Mouse (Mus musculus) left cerebral cortex, postnatal 4 days (tissue): ENCODE measurements around the gene Gcc2. TPM values are rescaled to one million over a fixed set of nuclear protein-coding genes. Genes with fewer than 3 reads are reported as not detected.
A peak's percentile ranks its signal among the peaks of the same experiment; 100 is the strongest.
"Not testable (repeated sequence)": the region's sequence is repeated elsewhere in the genome, so short reads cannot be mapped to it uniquely, and the experiment has no call there.

Source experiments
- DNase-seq: peaks from one replicate; pipeline ENCODE4 v3.0.0-alpha.2; 2022
- intact Hi-C: fragments of 180-260 bp; cut with DNase I; formaldehyde crosslinking; loops from one replicate; pipeline ENCODE4 v1.15.1; 2025
- total RNA-seq, 2 experiments: library from RNA; stranded (reverse); gene quantifications; 2 replicates each; pipeline ENCODE4 v1.2.3; 2021

The Gcc2 gene
- total RNA-seq = 10 to 100 TPM; 64.9 to 65.6 TPM

DNA sequence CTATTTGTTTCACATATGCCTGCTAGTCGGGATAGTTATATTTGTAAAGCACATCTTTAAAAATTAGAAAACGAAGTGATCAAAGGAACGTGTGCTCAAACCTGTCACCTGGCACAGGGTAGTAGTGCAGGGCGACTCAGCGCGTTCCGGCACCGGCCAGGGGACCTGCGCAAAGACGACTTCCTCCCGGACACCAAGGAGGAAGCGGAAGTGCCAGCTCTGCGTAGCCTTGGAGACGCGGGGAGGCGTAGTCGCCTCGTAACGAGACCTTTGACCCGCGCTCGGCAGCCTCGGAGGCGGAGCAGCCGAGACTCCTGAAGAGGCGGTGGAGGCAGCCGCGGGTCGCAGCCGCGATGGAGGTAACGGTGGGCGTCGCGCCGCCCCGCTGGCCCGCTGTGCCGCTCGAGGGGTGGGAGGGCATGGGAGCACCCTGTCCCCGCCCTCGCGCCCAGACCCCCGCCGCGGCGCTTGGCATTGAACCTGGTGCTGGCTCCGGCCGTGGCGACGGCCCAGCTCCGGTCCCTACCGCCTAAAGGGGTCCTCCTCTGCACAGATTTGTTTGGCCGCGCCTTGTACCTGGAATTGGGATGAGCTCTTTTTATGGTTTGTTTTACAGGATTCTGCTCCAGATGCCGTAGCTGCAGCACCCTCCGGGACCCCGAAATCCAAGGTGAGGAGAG is at the start of gene Gcc2:
Gcc2 (plus strand) TSS at position 285 of the 680 bp plus-strand sequence.
- intact Hi-C loops = no loop called here
- peak; percentile 94 for DNase-seq

DNA sequence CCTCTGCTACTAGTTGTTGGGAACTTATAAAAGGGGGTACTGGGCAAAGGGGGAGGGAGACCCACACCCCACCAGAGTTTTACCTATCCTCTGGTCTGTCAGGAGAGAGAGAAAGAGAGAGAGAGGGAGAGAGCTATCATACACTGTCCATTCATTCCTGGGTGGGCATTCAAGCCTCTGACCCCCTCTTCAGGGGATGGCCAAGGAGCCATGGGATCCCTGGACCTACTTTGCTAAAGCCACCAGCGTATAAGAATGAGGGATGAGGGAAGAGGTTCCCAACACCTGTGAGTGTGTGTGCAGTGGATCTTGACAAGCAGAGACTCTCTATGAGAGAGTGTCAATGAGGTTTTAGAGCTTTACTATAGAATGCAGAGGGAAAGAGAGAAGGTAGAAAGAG is 49.3 kb upstream of the Gcc2 start:
- intact Hi-C loops = no loop called here
- no peak for DNase-seq

DNA sequence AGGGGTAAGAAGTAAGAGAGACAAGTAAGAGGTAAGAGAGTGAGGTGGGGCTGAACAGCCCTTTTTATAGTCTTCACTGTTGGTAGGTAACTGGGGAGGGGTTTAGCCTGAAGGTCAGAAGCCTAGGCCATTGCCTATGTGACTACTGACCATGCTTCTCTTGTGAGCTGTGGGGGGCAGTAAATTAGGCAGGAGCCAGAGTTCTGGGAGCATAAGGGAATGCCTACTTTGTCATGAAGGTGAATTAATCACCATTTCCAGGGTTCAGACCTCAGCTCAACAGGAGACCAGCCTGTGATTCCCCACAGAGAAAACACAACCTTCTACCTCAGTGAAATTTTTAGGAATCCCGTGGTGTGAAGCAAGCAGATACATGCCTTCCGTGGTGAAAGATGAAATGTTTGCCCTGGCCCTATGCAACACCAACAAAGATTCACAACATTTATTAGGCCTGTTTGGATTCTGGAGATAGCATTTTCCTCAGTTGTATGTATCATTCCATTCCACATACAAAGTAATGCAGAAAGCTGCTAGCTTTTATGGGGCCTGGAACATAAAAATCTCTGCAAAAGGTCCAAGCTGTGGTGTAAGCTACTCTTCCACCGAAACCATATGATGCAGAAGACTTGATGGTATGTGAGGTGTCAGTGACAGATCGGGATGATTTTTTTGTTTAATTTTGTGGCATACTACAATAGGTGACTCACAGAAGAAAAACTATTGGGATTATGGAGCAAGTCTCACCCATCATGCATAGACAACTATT is 48.5 kb upstream of the Gcc2 start:
- no peak for DNase-seq

DNA sequence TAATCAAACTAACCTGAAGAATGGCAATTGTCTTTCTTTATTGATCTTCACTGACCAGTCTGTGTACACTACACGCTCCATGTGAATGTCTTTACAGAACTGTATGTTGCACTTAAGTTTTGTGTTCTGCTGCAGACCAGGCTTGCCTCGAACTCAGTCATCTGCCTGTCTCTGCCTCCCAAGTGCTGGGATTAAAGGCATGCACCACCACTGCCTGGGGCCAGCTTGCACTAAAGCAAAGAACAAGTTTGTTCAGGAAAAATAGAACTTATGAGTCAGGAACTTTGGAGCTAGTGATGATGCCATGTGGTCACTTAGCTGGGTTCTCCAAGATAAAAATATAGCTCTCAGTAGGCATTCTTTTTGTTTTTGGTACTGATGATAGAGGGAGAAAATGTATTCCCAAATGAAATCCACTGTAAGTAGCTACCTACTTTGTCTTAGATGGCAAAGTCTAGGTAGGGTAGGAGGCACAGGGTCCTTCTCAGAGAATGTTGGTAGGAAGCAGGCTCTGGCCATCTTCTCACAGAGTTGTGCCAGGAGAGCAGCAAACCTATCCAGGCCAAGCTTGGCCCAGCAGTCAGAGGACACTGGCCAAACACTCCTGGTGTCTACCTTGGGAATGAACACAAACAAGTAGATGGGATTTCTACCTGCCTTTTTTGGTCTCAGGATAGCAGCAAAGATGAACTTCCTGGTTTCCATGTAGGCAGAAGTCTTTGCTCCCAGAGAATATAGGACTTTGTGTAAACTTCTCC is 45.4 kb upstream of the Gcc2 start:
- DNase-seq = no peak

More for the DNA sequence above, 48.5 kb upstream of the Gcc2 start:
- intact Hi-C loops = no loop called here

DNA sequence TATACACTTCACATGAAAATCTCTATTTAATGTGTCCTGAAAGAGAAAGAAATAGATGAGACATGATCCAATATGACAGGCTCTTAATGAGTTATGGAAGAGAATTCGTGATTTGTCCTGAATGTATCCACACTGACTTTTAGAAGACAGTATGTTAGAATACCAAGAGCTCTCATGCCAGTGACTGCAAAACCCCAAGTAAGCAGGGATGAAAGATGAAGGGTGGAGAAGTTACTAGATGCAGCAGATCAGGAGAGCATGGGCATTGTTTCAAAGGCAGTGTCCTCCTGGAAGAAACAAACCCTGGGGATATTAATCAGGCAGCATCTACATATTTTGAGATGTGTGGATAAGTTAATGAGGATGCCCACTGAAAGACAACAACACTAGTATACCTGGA is 44.8 kb upstream of the Gcc2 start:
- intact Hi-C loops = no loop called here
- no peak for DNase-seq

More for the DNA sequence above, 45.4 kb upstream of the Gcc2 start:
- intact Hi-C loops = no loop called here

DNA sequence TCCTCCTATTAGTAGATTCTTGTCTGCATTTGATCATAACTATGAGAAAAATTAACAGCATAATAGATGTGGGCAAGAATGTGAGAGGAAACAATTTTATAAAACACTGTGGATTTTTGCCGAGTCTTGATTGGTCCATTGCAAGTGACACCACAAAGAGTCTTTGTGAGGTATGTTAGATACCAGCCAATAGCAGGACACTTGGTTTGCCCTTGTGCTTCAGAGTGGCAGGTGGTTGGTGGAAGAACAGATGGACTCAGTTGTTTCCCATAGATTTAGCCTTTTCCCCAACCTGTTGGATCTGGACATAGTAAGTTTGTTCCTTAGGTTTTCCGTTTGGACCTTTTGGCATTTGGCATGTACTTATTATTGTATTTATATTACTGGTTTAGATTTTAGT is 44.1 kb upstream of the Gcc2 start:
- DNase-seq = no peak
- intact Hi-C loops = no loop called here

DNA sequence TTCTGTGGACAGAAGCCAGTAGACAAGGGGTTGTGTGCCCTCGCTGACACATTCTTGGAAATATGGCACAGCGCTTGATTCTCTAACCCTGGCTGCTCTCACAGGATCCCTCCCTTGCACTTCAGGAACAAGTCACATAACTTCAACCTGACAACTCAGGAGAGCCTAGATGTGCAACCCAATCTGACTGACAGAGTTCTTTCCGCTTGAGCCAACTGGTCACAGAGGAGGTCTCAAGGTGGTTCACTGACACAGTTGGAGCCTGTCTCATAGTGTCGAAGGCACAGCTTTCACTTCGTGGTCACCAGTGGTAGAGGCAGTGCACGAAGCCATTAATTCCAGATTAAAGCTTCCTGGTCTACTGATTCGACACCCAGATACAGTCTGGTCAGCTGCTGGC is 43.1 kb upstream of the Gcc2 start:
- no peak for DNase-seq
- intact Hi-C loops = no loop called here

DNA sequence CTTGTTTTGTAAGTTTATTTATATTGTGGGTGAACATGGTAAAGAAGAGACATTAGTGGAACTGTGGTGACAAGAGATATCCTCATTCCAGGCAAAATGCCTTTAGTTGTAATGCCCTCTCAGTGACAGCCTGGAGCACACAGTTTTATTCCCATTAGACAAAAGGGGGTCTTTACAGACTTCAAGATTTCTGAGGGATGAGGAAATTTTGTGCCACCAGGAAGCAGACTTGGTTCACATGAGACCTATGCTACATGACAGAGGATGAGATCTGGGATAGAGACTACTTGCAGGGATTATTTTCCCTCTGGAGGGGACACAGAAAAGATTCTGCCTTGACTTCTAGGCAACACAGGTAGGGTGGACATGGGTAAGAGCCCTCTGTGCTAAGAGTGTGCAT is 40.8 kb upstream of the Gcc2 start:
- intact Hi-C loops = no loop called here
- no peak for DNase-seq

DNA sequence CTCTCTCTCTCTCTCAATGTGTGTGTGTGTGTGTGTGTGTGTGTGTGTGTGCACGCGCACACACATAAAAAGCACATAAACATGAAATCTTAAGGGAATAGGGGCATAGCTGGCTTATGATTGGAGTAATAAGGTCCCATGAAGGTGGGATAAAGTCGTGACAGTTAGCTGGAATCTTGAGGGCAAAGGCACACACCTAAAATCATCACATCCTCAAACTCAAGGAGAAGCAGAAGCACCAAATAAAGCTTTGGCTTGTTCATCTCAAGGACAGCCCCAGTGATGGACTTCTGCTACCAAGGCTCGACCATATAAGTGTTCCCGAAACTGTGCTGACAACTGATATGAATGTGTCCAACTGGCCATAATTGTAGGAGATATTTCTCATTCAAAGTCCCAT is 40.4 kb upstream of the Gcc2 start:
- DNase-seq = no peak
- intact Hi-C loops = no loop called here

DNA sequence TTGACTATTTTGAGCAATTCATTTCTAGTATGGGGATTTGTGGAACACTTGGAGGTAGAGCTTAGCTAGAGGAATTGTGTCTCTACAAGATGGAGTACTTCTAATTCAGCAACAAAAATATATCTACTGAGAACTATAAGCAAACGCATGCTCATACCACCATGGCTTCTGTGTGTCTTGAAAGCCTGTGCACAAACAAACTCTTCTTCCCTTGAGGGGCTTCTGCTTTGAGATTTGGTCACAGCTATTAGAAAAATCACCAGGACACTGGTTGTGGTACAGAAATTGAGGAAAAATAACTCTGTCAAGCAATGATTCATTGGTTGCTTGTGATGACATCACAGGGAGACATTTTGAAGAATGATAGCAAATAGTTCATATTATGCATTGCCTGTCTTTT is 39.9 kb upstream of the Gcc2 start:
- intact Hi-C loops = no loop called here
- no peak for DNase-seq

DNA sequence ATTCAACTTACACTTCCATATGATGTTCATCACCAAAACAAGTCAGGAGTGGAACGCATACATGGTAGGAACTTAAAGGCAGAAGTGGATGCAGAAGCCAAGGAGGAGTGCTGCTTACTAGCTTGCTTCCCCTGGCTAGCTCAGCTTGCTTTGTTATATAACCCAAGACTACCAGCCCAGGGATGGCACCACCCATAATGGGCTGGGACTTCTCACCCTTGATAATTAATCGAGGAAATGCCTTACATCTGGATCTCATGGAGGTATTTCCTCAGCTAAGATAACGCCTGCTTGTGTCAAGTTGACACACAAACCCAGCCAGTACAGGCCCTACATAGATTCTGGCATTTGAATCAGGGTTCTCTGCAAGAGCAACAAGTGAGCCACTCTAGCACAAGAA is 37.9 kb upstream of the Gcc2 start:
- intact Hi-C loops = no loop called here
- no peak for DNase-seq

DNA sequence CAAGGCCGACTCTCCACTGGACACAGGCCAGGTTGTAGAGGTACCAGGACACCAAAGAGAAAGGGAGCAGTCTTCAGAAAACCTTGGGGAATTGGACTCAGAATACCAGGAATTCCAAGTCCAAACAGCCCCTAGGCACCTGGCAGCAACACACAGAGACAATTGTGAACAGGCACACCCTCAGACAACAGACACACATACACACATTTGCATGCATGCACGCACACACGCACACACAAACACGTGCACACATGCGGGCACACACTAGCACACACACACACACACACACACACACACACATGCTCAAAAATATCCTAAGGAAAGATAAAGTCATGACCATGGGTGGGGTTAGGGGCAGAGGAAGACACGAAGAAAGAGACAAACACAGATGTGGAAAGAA is 34.6 kb upstream of the Gcc2 start:
- no peak for DNase-seq
- intact Hi-C loops = no loop called here

DNA sequence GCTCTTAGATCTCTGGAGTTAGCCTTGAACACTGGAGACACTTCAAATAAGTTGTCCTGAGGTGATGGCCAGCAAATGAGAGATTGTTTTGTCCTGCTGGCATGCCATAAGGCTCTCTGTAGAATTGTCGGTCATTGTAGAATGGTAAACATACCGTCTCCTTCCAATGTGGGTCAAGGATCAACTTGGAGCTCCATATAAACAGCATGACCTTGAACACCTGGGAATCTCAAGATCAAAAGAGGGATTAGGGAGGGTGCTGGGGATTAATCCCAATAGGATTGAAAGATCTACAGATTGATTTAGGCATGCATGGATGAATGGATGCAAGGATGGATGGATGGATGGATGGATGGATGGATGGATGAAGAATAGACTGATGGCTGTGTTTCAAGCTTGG is 33.7 kb upstream of the Gcc2 start:
- intact Hi-C loops, DNase-seq: not testable (repeated sequence)

DNA sequence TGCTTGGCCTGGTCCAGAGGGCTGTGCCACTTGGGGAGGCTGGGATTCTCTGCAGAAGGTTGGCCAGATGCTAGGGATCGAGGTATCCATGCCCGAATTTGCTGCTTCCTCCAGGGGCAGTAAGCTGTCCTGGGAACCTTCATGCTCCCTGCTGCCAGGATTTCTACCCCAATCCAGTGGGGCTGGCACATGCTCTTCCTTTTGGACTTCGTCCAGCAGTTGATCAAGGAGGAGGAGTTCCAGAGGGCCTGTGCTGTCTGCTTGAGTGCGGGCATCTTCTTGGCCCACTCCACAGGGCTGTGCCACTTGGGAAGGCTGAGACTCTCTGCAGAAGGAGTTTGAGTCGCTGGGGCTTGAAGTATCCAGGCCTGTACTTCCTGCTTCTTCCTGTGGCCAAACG is 32.1 kb upstream of the Gcc2 start:
- intact Hi-C loops, DNase-seq: not testable (repeated sequence)

DNA sequence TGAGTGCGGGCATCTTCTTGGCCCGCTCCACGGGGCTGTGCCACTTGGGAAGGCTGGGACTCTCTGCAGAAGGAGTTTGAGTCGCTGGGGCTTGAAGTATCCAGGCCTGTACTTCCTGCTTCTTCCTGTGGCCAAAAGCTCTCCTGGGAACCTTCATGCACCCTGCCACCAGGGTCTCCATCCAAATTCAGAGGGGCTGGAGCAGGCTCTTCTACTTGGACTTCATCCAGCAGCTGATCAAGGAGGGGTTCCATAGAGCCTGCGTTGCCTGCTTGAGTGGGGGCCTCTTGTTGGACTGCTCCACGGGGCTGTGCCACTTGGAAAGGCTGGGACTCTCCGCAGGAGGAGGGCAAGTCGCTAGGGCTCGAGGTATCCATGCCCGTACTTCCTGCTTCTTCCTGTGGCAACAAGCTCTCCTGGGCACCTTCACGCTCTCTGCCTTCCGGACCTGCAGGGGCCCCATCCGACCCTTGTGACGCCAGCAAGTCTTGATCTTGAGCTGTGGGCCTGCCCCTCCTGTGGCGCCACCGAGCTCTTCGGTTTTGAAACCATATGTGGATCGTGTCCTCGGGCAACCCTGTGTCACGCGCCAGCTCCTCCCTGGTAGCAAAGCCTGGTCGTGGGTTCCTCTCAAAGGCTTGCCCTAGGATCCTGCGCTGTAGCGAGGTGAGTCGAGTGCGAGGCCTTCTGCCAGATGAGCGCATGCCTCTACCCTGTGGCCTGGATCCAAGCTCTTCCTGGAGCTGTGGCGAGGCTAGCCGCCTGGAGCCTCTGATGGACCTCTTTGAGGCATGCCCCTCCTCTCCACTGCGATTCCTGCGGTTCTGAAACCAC is 31.1 kb upstream of the Gcc2 start:
- intact Hi-C loops = not testable (repeated sequence)
- peak; percentile 67 for DNase-seq

DNA sequence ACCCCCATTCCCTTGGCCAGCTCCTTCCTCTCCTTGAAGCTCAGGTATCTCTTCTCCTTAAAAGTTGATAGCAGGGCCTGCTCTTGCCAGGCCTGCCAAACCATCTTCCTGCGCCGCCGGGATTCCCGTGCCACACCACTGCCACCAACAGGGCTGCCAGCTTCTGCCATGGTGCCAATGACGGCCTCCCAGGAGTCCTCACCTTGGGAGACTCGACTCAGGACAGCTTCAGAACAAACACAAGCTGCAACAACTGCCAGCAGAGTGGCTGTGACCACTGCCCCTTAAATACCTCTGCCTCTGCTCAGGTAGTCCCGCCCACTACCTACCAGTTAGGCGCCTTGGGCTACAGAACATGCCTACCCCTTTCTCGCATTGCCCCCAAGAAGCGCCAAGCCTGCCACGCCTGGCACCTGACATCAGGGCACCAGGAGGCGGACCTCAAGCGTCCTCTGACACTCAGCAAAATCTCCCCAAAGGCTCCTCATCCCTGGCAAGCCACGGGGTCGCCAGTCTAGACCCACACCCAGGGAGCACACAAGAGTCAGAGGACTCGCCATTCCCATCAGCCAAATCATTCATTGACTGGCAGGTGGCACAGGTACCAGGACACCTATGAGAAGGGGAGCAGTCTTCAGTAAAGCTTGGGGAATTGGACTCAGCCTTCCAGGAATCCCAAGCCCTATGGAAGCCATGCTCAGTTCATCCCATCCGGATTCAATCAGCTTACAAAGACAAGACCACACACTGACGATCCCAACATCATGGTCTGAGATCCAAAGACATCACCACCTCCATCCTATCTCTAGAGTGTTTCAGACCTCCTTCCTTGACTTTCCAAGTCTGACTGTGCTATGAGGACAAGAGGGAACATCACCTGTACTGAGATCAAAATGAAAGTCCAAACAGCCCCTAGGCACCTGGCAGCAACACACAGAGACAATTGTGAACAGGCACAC is 30.2 kb upstream of the Gcc2 start, which contains the start of gene AW822073:
AW822073 (minus strand) TSS at position 104 of the 959 bp plus-strand sequence.
- peak; percentile 37 for DNase-seq

DNA sequence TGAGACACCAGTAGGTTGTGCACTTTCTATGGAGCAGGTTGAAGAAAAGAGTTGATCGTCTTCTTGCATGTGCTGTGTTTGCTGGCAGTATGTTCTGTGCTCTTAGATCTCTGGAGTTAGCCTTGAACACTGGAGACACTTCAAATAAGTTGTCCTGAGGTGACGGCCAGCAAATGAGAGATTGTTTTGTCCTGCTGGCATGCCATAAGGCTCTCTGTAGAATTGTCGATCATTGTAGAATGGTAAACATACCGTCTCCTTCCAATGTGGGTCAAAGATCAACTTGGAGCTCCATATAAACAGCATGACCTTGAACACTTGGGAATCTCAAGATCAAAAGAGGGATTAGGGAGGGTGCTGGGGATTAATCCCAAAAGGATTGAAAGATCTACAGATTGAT is 28.9 kb upstream of the Gcc2 start:
- intact Hi-C loops, DNase-seq: not testable (repeated sequence)

More for the DNA sequence above, 30.2 kb upstream of the Gcc2 start, which contains the start of gene AW822073:
- intact Hi-C loops = not testable (repeated sequence)

DNA sequence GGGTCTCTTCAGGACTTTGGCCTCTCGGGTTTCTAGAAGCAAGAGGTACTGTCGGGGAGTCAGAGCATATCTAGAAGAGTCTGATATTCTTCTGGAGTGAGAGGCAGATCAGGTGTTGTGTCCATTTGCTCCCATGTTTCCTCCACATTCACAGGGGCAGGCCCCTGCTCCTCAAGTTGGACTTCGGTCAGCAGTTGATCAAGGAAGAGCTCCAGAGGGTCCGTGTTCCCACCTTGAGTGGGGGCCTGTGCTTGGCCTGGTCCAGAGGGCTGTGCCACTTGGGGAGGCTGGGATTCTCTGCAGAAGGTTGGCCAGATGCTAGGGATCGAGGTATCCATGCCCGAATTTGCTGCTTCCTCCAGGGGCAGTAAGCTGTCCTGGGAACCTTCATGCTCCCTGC is 27.5 kb upstream of the Gcc2 start:
- DNase-seq, intact Hi-C loops: not testable (repeated sequence)

DNA sequence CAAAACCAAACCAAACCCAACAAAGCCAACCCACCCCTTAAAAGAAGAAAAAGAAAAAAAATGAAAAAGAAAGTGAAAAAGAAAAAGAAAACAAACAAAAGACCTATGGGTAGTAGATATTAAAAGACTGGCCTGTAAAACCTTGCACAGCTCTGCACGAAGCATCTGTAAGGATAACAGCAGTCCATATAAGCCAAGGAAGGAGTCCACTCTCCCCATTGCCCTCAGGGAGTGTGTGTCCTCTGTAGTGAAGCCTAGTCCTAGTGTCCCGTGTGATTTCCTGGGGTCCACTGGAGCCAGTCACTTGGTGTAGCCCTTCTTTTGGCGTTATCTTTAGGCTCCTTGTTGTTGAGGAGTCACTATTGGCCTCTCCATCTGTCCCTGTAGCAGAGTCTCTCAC is 25.3 kb upstream of the Gcc2 start:
- intact Hi-C loops, DNase-seq: not testable (repeated sequence)
